Mouse (Mus musculus): Measurements from ENCODE around the gene Ppp2r5c. TPM values are rescaled to one million over a fixed set of nuclear protein-coding genes. Genes with fewer than 3 reads are reported as not detected.

Gene Ppp2r5c
- polyA plus RNA-seq, 1 experiment from 2014 or later: 143 TPM

GRCm38 (mm10) chr12:110558175-110558574, 111.3 kb downstream of the Ppp2r5c start:
- no peak overlapping the region for H3K4me2 ChIP-seq (replicated peaks; ENCODE audit: low read depth)
- no peaks in the 10 kb centered on the region for H3K4me1 ChIP-seq (replicated peaks; ENCODE audit: control insufficient read depth, insufficient read depth, low read length)
- H3K27ac ChIP-seq (ENCODE audit: low read depth, low read length): no peak overlapping the region
- H3K9me3 ChIP-seq (ENCODE audit: control insufficient read depth): no peaks in the 10 kb centered on the region
- no peak for ATAC-seq
- no peak overlapping the region for H3K4me3 ChIP-seq (ENCODE audit: low read depth, low read length)
- H3K27me3 ChIP-seq (replicated peaks; ENCODE audit: control insufficient read depth, insufficient read depth, low read length): no peaks in the 10 kb centered on the region
- no peak for TF ChIP-seq CTCF (IDR thresholded peaks at IDR 0.05; ENCODE audit: low read depth)
- peaks cover 91% of the 10 kb centered on the region for H3K36me3 ChIP-seq (ENCODE audit: control insufficient read depth, insufficient read depth)
- H3K9ac ChIP-seq (ENCODE audit: low read depth, low read length): no peak overlapping the region
- 98% methylated on average over 7 of the region's 7 CpGs for WGBS

- no peak overlapping the region for H3K9ac ChIP-seq (ENCODE audit: low read depth, low read length)
- no peak overlapping the region for H3K4me3 ChIP-seq (ENCODE audit: low read depth, low read length)
- no peak overlapping the region for H3K4me2 ChIP-seq (replicated peaks; ENCODE audit: low read depth)
- H3K4me1 ChIP-seq (replicated peaks; ENCODE audit: control insufficient read depth, insufficient read depth, low read length): no peaks in the 10 kb centered on the region
- WGBS: 69% methylated on average over 11 of the region's 11 CpGs
- peak overlapping the region; percentile 15; the same call in 1 of the 2 replicates for H3K27ac ChIP-seq (ENCODE audit: low read depth, low read length)
- no peak for ATAC-seq
- H3K9me3 ChIP-seq (ENCODE audit: control insufficient read depth): no peaks in the 10 kb centered on the region
- TF ChIP-seq CTCF (IDR thresholded peaks at IDR 0.05; ENCODE audit: low read depth): no peak
- H3K27me3 ChIP-seq (replicated peaks; ENCODE audit: control insufficient read depth, insufficient read depth, low read length): no peaks in the 10 kb centered on the region
- peaks cover 93% of the 10 kb centered on the region for H3K36me3 ChIP-seq (ENCODE audit: control insufficient read depth, insufficient read depth)
Measured at GRCm38 (mm10) chr12:110563383-110563782, 116.5 kb downstream of the Ppp2r5c start.

GRCm38 (mm10) chr12:110564848-110565247, 117.9 kb downstream of the Ppp2r5c start:
- H3K9me3 ChIP-seq (ENCODE audit: control insufficient read depth): no peaks in the 10 kb centered on the region
- no peaks in the 10 kb centered on the region for H3K4me1 ChIP-seq (replicated peaks; ENCODE audit: control insufficient read depth, insufficient read depth, low read length)
- H3K27me3 ChIP-seq (replicated peaks; ENCODE audit: control insufficient read depth, insufficient read depth, low read length): no peaks in the 10 kb centered on the region
- 93% methylated on average over 11 of the region's 11 CpGs for WGBS
- H3K4me3 ChIP-seq (ENCODE audit: low read depth, low read length): no peak overlapping the region
- no peak overlapping the region for H3K27ac ChIP-seq (ENCODE audit: low read depth, low read length)
- ATAC-seq: no peak
- no peak for TF ChIP-seq CTCF (IDR thresholded peaks at IDR 0.05; ENCODE audit: low read depth)
- H3K4me2 ChIP-seq (replicated peaks; ENCODE audit: low read depth): no peak overlapping the region
- peaks cover 93% of the 10 kb centered on the region for H3K36me3 ChIP-seq (ENCODE audit: control insufficient read depth, insufficient read depth)
- H3K9ac ChIP-seq (ENCODE audit: low read depth, low read length): no peak overlapping the region

- WGBS: 94% methylated on average over 9 of the region's 9 CpGs
- H3K4me2 ChIP-seq (replicated peaks; ENCODE audit: low read depth): no peak overlapping the region
- H3K9me3 ChIP-seq (ENCODE audit: control insufficient read depth): no peaks in the 10 kb centered on the region
- no peaks in the 10 kb centered on the region for H3K4me1 ChIP-seq (replicated peaks; ENCODE audit: control insufficient read depth, insufficient read depth, low read length)
- H3K27ac ChIP-seq (ENCODE audit: low read depth, low read length): no peak overlapping the region
- 0 out of 2 replicates have a peak, but pooled peaks have one; percentile 6 for TF ChIP-seq CTCF (IDR thresholded peaks at IDR 0.05; ENCODE audit: low read depth)
- no peak overlapping the region for H3K4me3 ChIP-seq (ENCODE audit: low read depth, low read length)
- no peak overlapping the region for H3K9ac ChIP-seq (ENCODE audit: low read depth, low read length)
- H3K27me3 ChIP-seq (replicated peaks; ENCODE audit: control insufficient read depth, insufficient read depth, low read length): no peaks in the 10 kb centered on the region
- no peak for ATAC-seq
- H3K36me3 ChIP-seq (ENCODE audit: control insufficient read depth, insufficient read depth): peaks cover 91% of the 10 kb centered on the region
Measured at GRCm38 (mm10) chr12:110566366-110566765, 119.4 kb downstream of the Ppp2r5c start.

- no peak overlapping the region for H3K4me3 ChIP-seq (ENCODE audit: low read depth, low read length)
- 94% methylated on average over 10 of the region's 10 CpGs for whole genome bisulfite sequencing
- TF ChIP-seq CTCF (IDR thresholded peaks at IDR 0.05; ENCODE audit: low read depth): no peak
- H3K36me3 ChIP-seq (ENCODE audit: control insufficient read depth, insufficient read depth): peaks cover 88% of the 10 kb centered on the region
- H3K4me1 ChIP-seq (replicated peaks; ENCODE audit: control insufficient read depth, insufficient read depth, low read length): no peaks in the 10 kb centered on the region
- H3K27me3 ChIP-seq (replicated peaks; ENCODE audit: control insufficient read depth, insufficient read depth, low read length): no peaks in the 10 kb centered on the region
- H3K4me2 ChIP-seq (replicated peaks; ENCODE audit: low read depth): no peak overlapping the region
- ATAC-seq: no peak
- H3K27ac ChIP-seq (ENCODE audit: low read depth, low read length): no peak overlapping the region
- no peaks in the 10 kb centered on the region for H3K9me3 ChIP-seq (ENCODE audit: control insufficient read depth)
- no peak overlapping the region for H3K9ac ChIP-seq (ENCODE audit: low read depth, low read length)
Measured at GRCm38 (mm10) chr12:110571050-110571449, 124.1 kb downstream of the Ppp2r5c start.

GRCm38 (mm10) chr12:110572351-110572750, 125.4 kb downstream of the Ppp2r5c start:
- no peak for TF ChIP-seq CTCF (IDR thresholded peaks at IDR 0.05; ENCODE audit: low read depth)
- 96% methylated on average over 4 of the region's 4 CpGs for WGBS
- Histone ChIP-seq H3K36me3 (ENCODE audit: control insufficient read depth, insufficient read depth) (peaks cover 80% of the 10 kb centered on the region), H3K4me3 (ENCODE audit: low read depth, low read length) (no peak overlapping the region), H3K27ac (ENCODE audit: low read depth, low read length) (no peak overlapping the region), H3K9ac (ENCODE audit: low read depth, low read length) (no peak overlapping the region), H3K4me2 (replicated peaks; ENCODE audit: low read depth) (no peak overlapping the region), H3K27me3 (replicated peaks; ENCODE audit: control insufficient read depth, insufficient read depth, low read length) (no peaks in the 10 kb centered on the region), H3K9me3 (ENCODE audit: control insufficient read depth) (no peaks in the 10 kb centered on the region), H3K4me1 (replicated peaks; ENCODE audit: control insufficient read depth, insufficient read depth, low read length) (no peaks in the 10 kb centered on the region)
- no peak for ATAC-seq

- Histone ChIP-seq H3K27me3 (replicated peaks; ENCODE audit: control insufficient read depth, insufficient read depth, low read length) (no peaks in the 10 kb centered on the region), H3K9me3 (ENCODE audit: control insufficient read depth) (no peaks in the 10 kb centered on the region), H3K9ac (ENCODE audit: low read depth, low read length) (no peak overlapping the region), H3K4me2 (replicated peaks; ENCODE audit: low read depth) (no peak overlapping the region), H3K4me1 (replicated peaks; ENCODE audit: control insufficient read depth, insufficient read depth, low read length) (no peaks in the 10 kb centered on the region), H3K4me3 (ENCODE audit: low read depth, low read length) (no peak overlapping the region), H3K36me3 (ENCODE audit: control insufficient read depth, insufficient read depth) (peaks cover 73% of the 10 kb centered on the region), H3K27ac (ENCODE audit: low read depth, low read length) (no peak overlapping the region)
- 86% methylated on average over 8 of the region's 8 CpGs for WGBS
- no peak for ATAC-seq
- TF ChIP-seq CTCF (IDR thresholded peaks at IDR 0.05; ENCODE audit: low read depth): no peak
Measured at GRCm38 (mm10) chr12:110573635-110574034, 126.7 kb downstream of the Ppp2r5c start.

Data from intestine, postnatal 0 days (tissue).